Mouse (Mus musculus) liver, adult 2 months (tissue): ENCODE data around the gene Pigz. TPM values are rescaled to one million over a fixed set of nuclear protein-coding genes. Genes with fewer than 3 reads are reported as not detected.
A peak's percentile ranks its signal among the peaks of the same experiment; 100 is the strongest.
"Not testable (repeated sequence)": the region's sequence is repeated elsewhere in the genome, so short reads cannot be mapped to it uniquely, and the experiment has no call there.

Experiments used
- DNase-seq: peaks from one replicate; pipeline ENCODE4 v3.0.0-alpha.2; 2011; ENCODE audit warnings: low read depth, low spot score; ENCODE audit errors: extremely low read depth
- H3K27ac ChIP-seq: fragments of 200-500 bp; replicated peaks from 2 replicates; pipeline ENCODE4 v1.5.1; 2012; ENCODE audit warnings: low read depth, mild to moderate bottlenecking, control low read depth, inconsistent platforms, low read length; ENCODE audit not compliant: insufficient read depth
- H3K27me3 ChIP-seq: fragments of 200-500 bp; 2 replicates; pipeline ENCODE4 v1.6.1; 2012; ENCODE audit warnings: mild to moderate bottlenecking, moderate library complexity, low read length, inconsistent platforms; ENCODE audit not compliant: control insufficient read depth, insufficient read depth
- H3K36me3 ChIP-seq: fragments of 200-500 bp; 2 replicates; pipeline ENCODE4 v1.6.1; 2012; ENCODE audit warnings: low read length, inconsistent platforms; ENCODE audit not compliant: control insufficient read depth, insufficient read depth
- H3K4me1 ChIP-seq: fragments of 200-500 bp; 2 replicates; pipeline ENCODE4 v1.6.1; 2011; ENCODE audit warnings: low read length; ENCODE audit not compliant: control insufficient read depth, insufficient read depth
- H3K4me3 ChIP-seq: fragments of 200-500 bp; 2 replicates; pipeline ENCODE4 v1.5.1; 2011; ENCODE audit warnings: low read depth, mild to moderate bottlenecking, control low read depth, low read length, moderate library complexity; ENCODE audit not compliant: insufficient read depth
- H3K79me2 ChIP-seq: fragments of 200-500 bp; 2 replicates; pipeline ENCODE4 v1.6.1; 2012; ENCODE audit warnings: inconsistent platforms, mild to moderate bottlenecking, low read length, moderate library complexity; ENCODE audit not compliant: control insufficient read depth, insufficient read depth
- H3K9ac ChIP-seq: fragments of 200-500 bp; 2 replicates; pipeline ENCODE4 v1.6.1; 2012; ENCODE audit warnings: low read depth, mild to moderate bottlenecking, control low read depth, inconsistent platforms, low read length
- CTCF ChIP-seq: fragments of 200-500 bp; IDR thresholded peaks from 2 replicates; pipeline ENCODE4 v1.5.1; 2011; ENCODE audit warnings: low read depth, low read length, control low read depth
- POLR2A ChIP-seq: fragments of 200-500 bp; IDR thresholded peaks from 2 replicates; pipeline ENCODE4 v1.6.1; 2011; ENCODE audit warnings: low read length, control low read depth; ENCODE audit not compliant: insufficient read depth; ENCODE audit errors: extremely low read depth
- WGBS: fragments of 180-500 bp; shearing (Covaris S2); methylation state at CpG from one replicate; pipeline ENCODE4 v1.1.7; 2018; 5-methylcytosine and 5-hydroxymethylcytosine counted together
- polyA plus RNA-seq: library from polyadenylated mRNA; depleted of rRNA; stranded (reverse); fragments of >200 nt; gene quantifications from 2 replicates; pipeline ENCODE4 v1.2.3, GENCODE M21; 2012
- total RNA-seq: library from RNA; depleted of rRNA; stranded (reverse); fragments of >200 nt; gene quantifications from 2 replicates; pipeline ENCODE4 v1.2.3, GENCODE M21; 2014

Gene Pigz
- total and polyA plus RNA-seq, 2 experiments: 0.18 to 0.33 TPM

DNA sequence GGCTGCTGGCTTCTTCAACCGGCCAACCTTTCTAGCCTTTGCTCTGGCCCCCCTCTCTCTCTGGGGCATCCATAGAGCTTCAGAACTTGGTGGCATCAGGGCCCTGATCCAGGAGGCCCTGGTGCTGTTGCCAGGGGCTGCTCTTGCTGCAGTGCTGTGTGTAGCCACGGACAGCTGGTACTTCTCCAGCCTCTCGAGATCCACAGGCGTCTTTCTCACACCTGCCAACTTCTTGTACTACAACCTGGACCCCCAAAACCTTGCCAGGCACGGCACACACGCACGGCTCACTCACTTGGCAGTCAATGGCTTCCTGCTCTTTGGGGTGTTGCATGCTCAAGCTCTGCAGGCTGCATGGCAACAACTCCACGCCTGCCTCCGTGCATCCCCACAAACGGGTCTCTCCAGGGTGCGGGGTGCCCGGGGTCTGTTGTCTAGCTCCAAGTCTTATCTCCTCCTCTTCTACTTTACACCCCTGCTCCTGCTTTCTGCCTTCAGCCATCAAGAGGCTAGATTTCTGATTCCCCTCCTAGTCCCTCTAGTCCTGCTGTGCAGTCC lies 11.1 kb downstream of the Pigz start:
- 88% methylated on average over 12 of the region's 12 CpGs for WGBS
- Histone ChIP-seq H3K36me3 (no peaks in the 10 kb centered on the region), H3K27me3 (no peaks in the 10 kb centered on the region), H3K4me1 (peaks cover 8% of the 10 kb centered on the region), H3K9ac (no peak overlapping the region), H3K4me3 (no peak overlapping the region), H3K27ac (no peak overlapping the region), H3K79me2 (peaks cover 18% of the 10 kb centered on the region; the same call in 1 of the 2 replicates)
- no peak for DNase-seq
- no peak for TF ChIP-seq CTCF
- no peak for TF ChIP-seq POLR2A

DNA sequence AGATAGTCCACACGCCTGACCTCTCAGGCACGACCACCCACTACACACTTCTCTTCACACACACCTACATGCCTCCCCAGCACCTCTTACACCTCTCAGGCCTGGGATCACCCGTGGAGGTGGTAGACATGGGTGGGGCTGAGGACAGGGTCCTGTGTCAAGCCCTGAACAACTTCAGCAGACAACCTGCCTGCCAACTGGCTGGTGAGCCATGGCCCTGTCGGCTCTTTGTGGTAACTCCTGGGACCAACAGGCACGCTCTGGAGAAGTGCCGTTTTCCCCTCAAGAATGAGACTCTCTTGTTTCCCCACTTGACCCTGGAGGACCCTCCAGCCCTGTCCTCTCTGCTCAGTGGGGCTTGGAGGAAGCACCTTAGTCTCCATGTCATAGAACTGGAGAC lies 11.7 kb downstream of the Pigz start:
- Histone ChIP-seq H3K27ac (no peak overlapping the region), H3K9ac (no peak overlapping the region), H3K4me1 (peaks cover 8% of the 10 kb centered on the region), H3K79me2 (peaks cover 18% of the 10 kb centered on the region; the same call in 1 of the 2 replicates), H3K27me3 (no peaks in the 10 kb centered on the region), H3K4me3 (no peak overlapping the region), H3K36me3 (no peaks in the 10 kb centered on the region)
- WGBS: 87% methylated on average over 6 of the region's 6 CpGs
- no peak for DNase-seq
- TF ChIP-seq POLR2A (no peak), CTCF (no peak)

DNA sequence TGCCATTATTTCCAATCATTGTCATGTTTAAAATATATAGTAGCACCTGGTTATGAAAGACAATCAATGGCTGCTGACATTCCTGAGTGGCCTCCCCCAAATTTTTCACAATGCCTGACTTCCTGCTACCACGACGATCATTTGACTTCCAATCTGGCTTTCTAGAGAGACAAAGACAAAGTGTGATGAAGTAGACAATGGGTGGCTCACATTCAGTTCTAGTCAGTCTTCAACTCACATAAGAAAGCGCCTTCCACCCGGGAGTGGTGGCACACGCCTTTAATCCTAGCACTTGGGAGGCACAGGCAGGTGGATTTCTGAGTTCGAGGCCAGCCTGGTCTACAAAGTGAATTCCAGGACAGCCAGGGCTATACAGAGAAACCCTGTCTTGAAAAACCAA lies 12.3 kb downstream of the Pigz start:
- WGBS: 88% methylated on average over 6 of the region's 6 CpGs
- H3K27me3 ChIP-seq: not testable (repeated sequence)

DNA sequence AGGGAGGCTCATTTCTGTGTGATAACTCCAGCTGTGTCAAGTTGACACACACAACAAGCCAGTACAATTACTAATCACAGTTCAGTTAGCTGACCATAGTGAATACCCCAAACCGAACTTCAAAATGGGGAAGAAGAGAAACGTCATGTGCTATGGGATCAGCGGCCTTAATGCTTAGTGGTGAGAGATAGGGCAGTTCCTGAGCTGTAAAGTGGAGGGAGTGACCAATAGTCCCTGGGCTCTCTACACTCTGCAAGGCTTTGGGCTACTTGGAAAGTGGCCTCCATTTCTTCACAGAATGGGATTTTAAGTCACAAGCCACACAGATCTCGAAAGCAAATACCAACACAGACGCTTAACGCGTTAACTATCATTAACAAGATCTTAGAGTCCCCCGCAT lies 13.7 kb downstream of the Pigz start:
- no peak for TF ChIP-seq POLR2A
- TF ChIP-seq CTCF: no peak

More for the DNA sequence above, 12.3 kb downstream of the Pigz start:
- H3K79me2 ChIP-seq: peaks cover 21% of the 10 kb centered on the region; the same call in 1 of the 2 replicates
- not testable (repeated sequence) for DNase-seq, H3K4me3 ChIP-seq, H3K9ac ChIP-seq, H3K36me3 ChIP-seq, H3K4me1 ChIP-seq, H3K27ac ChIP-seq

DNA sequence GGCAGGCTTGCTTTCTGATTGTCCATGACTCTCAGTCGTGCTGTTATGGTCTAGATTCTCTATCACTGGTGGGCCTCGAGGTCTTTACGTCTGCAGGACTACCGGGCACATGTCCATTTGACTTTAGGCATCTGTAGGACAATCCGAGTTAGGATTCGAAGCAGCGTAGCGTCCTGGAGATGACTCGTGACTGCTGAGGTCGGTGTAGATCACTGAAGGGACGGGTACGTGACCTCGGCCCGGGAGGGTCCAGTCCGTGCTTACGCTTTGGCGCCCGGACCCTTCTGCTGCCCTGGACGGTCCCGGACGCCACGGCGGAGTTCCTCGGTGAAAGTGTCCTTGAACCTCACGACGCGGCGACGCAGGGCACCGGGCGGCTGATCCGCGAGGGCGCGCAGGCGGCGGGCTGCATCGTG lies 14.3 kb downstream of the Pigz start:
- Histone ChIP-seq H3K36me3 (no peaks in the 10 kb centered on the region), H3K27me3 (no peaks in the 10 kb centered on the region), H3K79me2 (peaks cover 23% of the 10 kb centered on the region; the same call in 1 of the 2 replicates), H3K4me1 (peaks cover 8% of the 10 kb centered on the region), H3K4me3 (peak overlapping the region; percentile 95), H3K27ac (peak overlapping the region; percentile 66), H3K9ac (peak overlapping the region; percentile 93)
- no peak for TF ChIP-seq CTCF
- TF ChIP-seq POLR2A: no peak
- peak; percentile 48 for DNase-seq
- under 1% methylated on average over 38 of the region's 38 CpGs for WGBS

More for the DNA sequence above, 13.7 kb downstream of the Pigz start:
- 8% methylated on average over 8 of the region's 8 CpGs for WGBS
- Histone ChIP-seq H3K79me2 (peaks cover 21% of the 10 kb centered on the region; the same call in 1 of the 2 replicates), H3K27me3 (no peaks in the 10 kb centered on the region), H3K4me3 (peak overlapping the region; percentile 95), H3K36me3 (no peaks in the 10 kb centered on the region), H3K9ac (peak overlapping the region; percentile 37), H3K4me1 (peaks cover 8% of the 10 kb centered on the region), H3K27ac (no peak overlapping the region)
- DNase-seq: peak; percentile 18

DNA sequence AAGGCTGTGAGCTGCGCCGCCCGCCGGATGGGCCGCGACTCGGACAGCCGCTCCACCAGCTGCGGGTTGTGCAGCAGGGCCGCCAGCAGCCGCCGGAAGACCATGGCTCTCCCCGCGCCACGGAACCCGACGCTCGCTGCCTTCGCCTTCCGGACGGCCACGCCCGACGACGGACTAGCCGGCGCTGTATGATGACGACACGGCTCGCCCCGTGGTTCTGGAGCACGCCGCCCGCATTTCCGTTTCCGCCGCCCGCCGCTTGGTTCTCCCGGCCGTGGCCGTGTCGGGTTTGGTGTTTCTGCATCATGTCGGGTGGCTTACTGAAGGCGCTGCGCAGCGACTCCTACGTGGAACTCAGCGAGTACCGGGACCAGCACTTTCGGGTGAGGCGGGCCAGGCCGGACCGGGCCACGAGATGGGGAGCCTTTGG lies 14.7 kb downstream of the Pigz start, which contains the start of the genes 0610012G03Rik and Ncbp2:
Gene 0610012G03Rik (minus strand): TSS at position 150 of the 430 bp plus-strand sequence.
Gene Ncbp2 (plus strand): TSS at position 169 of the 430 bp plus-strand sequence.
- peak; percentile 76 for DNase-seq
- under 1% methylated on average over 55 of the region's 55 CpGs for WGBS
- peaks cover 8% of the 10 kb centered on the region for H3K4me1 ChIP-seq
- H3K36me3 ChIP-seq: no peaks in the 10 kb centered on the region
- peaks cover 23% of the 10 kb centered on the region; the same call in 1 of the 2 replicates for H3K79me2 ChIP-seq
- H3K4me3 ChIP-seq: peak within 1 kb of the TSS; percentile 95
- TF ChIP-seq POLR2A: no peak
- no peak for TF ChIP-seq CTCF
- no peaks in the 10 kb centered on the region for H3K27me3 ChIP-seq
- peak within 1 kb of the TSS; percentile 93 for H3K9ac ChIP-seq
- H3K27ac ChIP-seq: peak within 1 kb of the TSS; percentile 66
